Comparison of ENCODE assay signal across 17 mouse cellular contexts in genomic region chr16:92684423-92685211, GRCm38 (mm10).
DNase-seq lines count a peak whose midpoint lies in the region; ATAC-seq and TF ChIP-seq lines count a peak whose summit lies in the region.
"Had no signal": no experiment of that assay in that cellular context is flagged by ENCODE, and none has a peak within 500 bp of the region (broad histone marks: within the 10 kb centered on the region; RNA-seq: fewer than 3 reads in every experiment).

No protein-coding gene starts in this region.

- peaks cover under 1% of the 10 kb centered on the region; the same call in 1 of the 2 replicates for H3K36me3 ChIP-seq in lung, embryonic 15.5 days
- H3K36me3 ChIP-seq in stomach, embryonic 16.5 days (ENCODE audit: control insufficient read depth, insufficient read depth, low read length): no peaks in the 10 kb centered on the region
- H3K36me3 ChIP-seq: hindbrain, embryonic 13.5 days had no signal

- peak overlapping the region; percentile 42 for H3K27ac ChIP-seq in lung, embryonic 15.5 days
- peak overlapping the region; percentile 81 for H3K27ac ChIP-seq in embryonic fibroblast, embryonic 13.5 days (ENCODE audit: insufficient read depth, low read length)
- H3K27ac ChIP-seq in stomach, embryonic 16.5 days (ENCODE audit: low read length): peak overlapping the region; percentile 89
- H3K27ac ChIP-seq: hindbrain, embryonic 13.5 days; liver, embryonic 13.5 days had no signal

- peak; percentile 42 to 58 for DNase-seq in cerebellum, postnatal 10 days
- no peak for DNase-seq in cerebellum, adult 9-10 months
- DNase-seq in lung, postnatal 14 days: no peak
- no peak for DNase-seq in frontal cortex, postnatal 14 days (ENCODE audit: low spot score in 2 of 2)
- DNase-seq: heart, adult 18-20 months; kidney, adult 2 months; liver, embryonic 13.5 days; right cerebral cortex, postnatal 14 days; thymus, adult 18-20 months had no signal

- no peaks in the 10 kb centered on the region for H3K9me3 ChIP-seq in lung, embryonic 15.5 days
- H3K9me3 ChIP-seq in stomach, embryonic 16.5 days (replicated peaks; ENCODE audit: control insufficient read depth, low read length): no peaks in the 10 kb centered on the region
- H3K9me3 ChIP-seq: hindbrain, embryonic 13.5 days; liver, embryonic 13.5 days had no signal

- peak; percentile 17; the same call in 1 of the 2 replicates for ATAC-seq in lung, embryonic 15.5 days (ENCODE audit: borderline replicate concordance, extremely low read depth, low FRiP score, low TSS enrichment)
- ATAC-seq in stomach, embryonic 16.5 days (ENCODE audit: insufficient read depth, low FRiP score): no peak
- no peak for ATAC-seq in frontal cortex, adult (ENCODE audit: low TSS enrichment)
- ATAC-seq: forebrain, embryonic 14.5 days; midbrain, embryonic 16.5 days; Patski had no signal

- peak overlapping the region; percentile 23; the same call in 1 of the 2 replicates for H3K4me2 ChIP-seq in lung, embryonic 15.5 days
- H3K4me2 ChIP-seq in stomach, embryonic 16.5 days (ENCODE audit: low read depth, low read length): peak overlapping the region; percentile 32
- H3K4me2 ChIP-seq: hindbrain, embryonic 13.5 days; liver, embryonic 13.5 days had no signal

- 28% methylated on average over 21 of the region's 21 CpGs for WGBS in lung, embryonic 15.5 days
- 42% methylated on average over 21 of the region's 21 CpGs for WGBS in stomach, embryonic 16.5 days

- no peaks in the 10 kb centered on the region for H3K27me3 ChIP-seq in lung, embryonic 15.5 days
- no peaks in the 10 kb centered on the region for H3K27me3 ChIP-seq in stomach, embryonic 16.5 days (ENCODE audit: control insufficient read depth, insufficient read depth, low read length)
- H3K27me3 ChIP-seq: liver, embryonic 13.5 days; Patski had no signal

- peaks cover 33% of the 10 kb centered on the region for H3K4me1 ChIP-seq in lung, embryonic 15.5 days
- H3K4me1 ChIP-seq in embryonic fibroblast, embryonic 13.5 days (ENCODE audit: control insufficient read depth, insufficient read depth, low read length): peaks cover 12% of the 10 kb centered on the region
- peaks cover 23% of the 10 kb centered on the region for H3K4me1 ChIP-seq in stomach, embryonic 16.5 days (ENCODE audit: control insufficient read depth, insufficient read depth, low read length)
- H3K4me1 ChIP-seq: hindbrain, embryonic 13.5 days; liver, embryonic 13.5 days had no signal

- TF ChIP-seq POLR2A in embryonic fibroblast, embryonic 13.5 days (IDR thresholded peaks at IDR 0.05; ENCODE audit: low read depth, low read length): no peak

- H3K9ac ChIP-seq in lung, embryonic 15.5 days: no peak overlapping the region
- H3K9ac ChIP-seq in stomach, embryonic 16.5 days (ENCODE audit: low read length): peak overlapping the region; percentile 16; the same call in 1 of the 2 replicates
- H3K9ac ChIP-seq: hindbrain, embryonic 13.5 days; liver, embryonic 13.5 days had no signal

- H3K4me3 ChIP-seq in lung, embryonic 15.5 days: no peak overlapping the region
- no peak overlapping the region for H3K4me3 ChIP-seq in embryonic fibroblast, embryonic 13.5 days (ENCODE audit: insufficient read depth, low read length)
- no peak overlapping the region for H3K4me3 ChIP-seq in stomach, embryonic 16.5 days (replicated peaks; ENCODE audit: low read length)
- H3K4me3 ChIP-seq: hindbrain, embryonic 13.5 days; liver, embryonic 13.5 days had no signal

- TF ChIP-seq CTCF in embryonic fibroblast, embryonic 13.5 days (IDR thresholded peaks at IDR 0.05; ENCODE audit: borderline replicate concordance, insufficient read depth, low read length): no peak

Comparison
In these comparisons a context has a peak if more than half of its experiments do, and no peak if none do; other contexts are left out.
1. DNase-seq: peak in cerebellum, postnatal 10 days (2 of 2); none in cerebellum, adult 9-10 months (single experiment), lung, postnatal 14 days (single experiment) and frontal cortex, postnatal 14 days (0 of 2).
2. Peak in every context shown above with its lines, with median percentiles within 50 percentile points of each other: H3K27ac ChIP-seq.